Mouse (Mus musculus): ENCODE data around the gene B4galnt2. TPM values are rescaled to one million over a fixed set of nuclear protein-coding genes. Genes with fewer than 3 reads are reported as not detected.

The B4galnt2 gene
- 31.1 TPM for polyA plus RNA-seq (2014; fragmentation: Illumina TruSeq; extraction: RNeasy Lipid Tissue Mini Kit (QIAGEN cat#74804); ENCODE audit: low read depth, low replicate concordance)

DNA sequence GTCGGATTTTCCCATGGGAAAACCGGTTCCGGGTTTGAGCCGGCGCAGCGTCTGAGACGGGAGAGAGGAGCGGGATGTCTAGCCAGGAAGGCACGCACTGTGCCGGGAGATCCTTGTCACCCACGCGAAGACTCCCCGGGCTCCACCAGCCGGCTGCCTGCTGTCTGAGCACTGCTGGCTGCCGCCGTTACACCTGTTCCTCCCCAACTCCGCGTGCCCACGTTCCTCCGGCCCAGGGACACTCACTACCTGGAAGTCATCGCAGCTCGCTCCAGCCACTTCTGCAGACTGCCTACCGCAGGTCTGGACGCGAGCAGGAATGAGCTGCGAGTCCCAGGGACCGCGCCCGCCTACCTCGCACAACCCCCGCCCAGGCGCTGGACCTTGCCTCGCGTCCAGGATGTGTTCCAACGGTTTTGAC is at the start of gene B4galnt2:
Gene B4galnt2 (minus strand): TSS at position 321 of the 421 bp plus-strand sequence.

DNA sequence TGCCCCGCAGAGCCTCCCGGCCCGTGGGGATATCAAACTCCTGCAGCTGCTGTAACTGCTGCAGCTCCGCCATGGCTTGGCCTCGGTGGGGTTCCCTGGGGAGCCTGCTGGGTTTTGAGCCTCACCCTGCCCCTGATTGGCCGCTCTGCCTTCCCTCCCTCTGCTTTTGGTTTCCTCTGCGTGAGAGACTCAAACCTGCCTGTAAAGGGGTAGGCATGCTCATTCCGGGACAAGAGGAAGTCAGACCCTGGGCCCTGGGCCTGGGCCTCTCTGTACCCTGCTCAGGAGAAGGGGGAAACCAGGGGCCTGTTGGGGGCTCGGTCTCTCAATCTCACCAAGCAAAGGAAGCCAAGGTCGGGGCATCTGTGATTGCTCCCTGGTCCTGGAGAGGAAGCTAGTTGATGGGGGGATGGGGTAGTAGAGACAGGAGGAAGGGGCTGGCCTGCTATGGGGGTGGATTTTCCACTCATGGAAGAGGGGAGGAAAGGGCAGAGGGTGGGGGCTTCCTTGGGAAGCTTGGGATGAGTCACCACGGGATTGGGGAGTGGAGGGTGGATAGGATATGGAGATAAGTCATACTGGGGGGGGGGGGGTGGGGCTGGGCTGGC is 72.5 kb downstream of the B4galnt2 start, which contains the start of gene Abi3:
Gene Abi3 (minus strand): TSS at position 403 of the 608 bp plus-strand sequence.

DNA sequence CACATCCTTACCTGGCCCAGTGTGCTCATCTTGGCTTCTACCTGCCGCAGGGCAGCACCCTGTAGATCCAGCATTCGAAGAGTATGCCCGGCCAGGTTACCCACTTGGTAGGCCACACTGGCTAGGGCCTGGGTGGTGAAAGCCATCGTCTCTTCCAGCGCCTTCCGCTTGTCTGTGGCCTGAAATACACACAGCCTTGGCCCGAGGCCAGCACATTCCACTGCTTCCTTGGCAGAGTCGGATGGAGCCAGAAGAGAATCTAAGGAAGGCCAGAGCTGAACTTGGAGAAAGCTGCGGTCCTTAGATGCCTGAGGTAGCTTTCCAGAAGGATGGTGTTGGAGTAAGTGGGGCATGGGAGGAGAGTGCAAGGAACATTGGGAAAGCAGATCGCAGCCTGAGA is 77.6 kb downstream of the B4galnt2 start, which contains the start of gene Gngt2:
Gene Gngt2 (plus strand): TSS at position 158 of the 400 bp plus-strand sequence.

DNA sequence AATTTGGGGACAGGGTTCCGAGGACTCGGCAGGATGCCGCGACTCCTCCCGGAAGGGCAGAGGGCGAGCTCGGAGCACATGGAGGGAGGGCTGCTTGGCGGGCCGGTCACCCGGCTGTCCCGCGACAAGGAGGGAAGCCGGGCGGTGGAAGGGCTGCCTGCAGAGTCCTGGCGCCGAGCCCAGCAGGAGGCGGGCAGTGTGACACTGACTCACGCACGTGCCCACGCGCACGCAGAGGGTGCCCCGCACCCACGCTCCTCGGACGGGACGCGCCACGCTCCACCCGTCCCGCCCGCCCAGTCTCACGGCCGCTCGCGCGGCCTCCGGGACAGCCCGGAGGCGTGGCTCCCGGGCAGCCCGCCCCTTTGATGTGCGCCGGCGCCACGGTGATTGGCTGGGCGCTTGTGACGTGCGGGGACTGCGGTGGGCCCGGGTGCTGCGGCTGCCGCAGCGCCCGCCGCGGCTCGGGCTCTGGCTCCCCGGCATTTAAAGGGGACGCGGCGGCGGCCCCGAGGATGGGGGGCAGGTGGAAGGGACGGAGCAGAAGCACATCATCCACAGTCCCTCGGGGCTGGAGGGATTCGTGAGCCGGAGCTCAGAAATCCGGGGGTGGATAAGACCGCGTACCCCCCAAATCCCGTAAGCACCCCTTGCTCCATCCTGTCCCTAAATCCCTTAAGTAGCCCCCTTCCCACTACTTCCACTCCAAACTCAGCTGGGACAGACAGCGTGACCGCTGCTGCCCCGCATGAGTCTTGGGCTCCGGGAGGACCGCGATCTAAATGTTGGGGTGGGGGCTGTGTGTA is 90.4 kb downstream of the B4galnt2 start, which contains the start of gene Phospho1:
Gene Phospho1 (plus strand): TSS at position 429 of the 806 bp plus-strand sequence.

Other genes starting within 250 kb of the B4galnt2 start
- gene Phb, start 247.9 kb downstream of the B4galnt2 start, polyA plus RNA-seq (2014; fragmentation: Illumina TruSeq; extraction: RNeasy Lipid Tissue Mini Kit (QIAGEN cat#74804); ENCODE audit: low read depth, low replicate concordance), result 161 TPM
- 15.8 TPM for gene Zfp652, start 202.2 kb downstream of the B4galnt2 start, polyA plus RNA-seq (2014; fragmentation: Illumina TruSeq; extraction: RNeasy Lipid Tissue Mini Kit (QIAGEN cat#74804); ENCODE audit: low read depth, low replicate concordance)
- gene B130006D01Rik, start 191.3 kb downstream of the B4galnt2 start, polyA plus RNA-seq (2014; fragmentation: Illumina TruSeq; extraction: RNeasy Lipid Tissue Mini Kit (QIAGEN cat#74804); ENCODE audit: low read depth, low replicate concordance), result not detected
- gene Phospho1, start 90.4 kb downstream of the B4galnt2 start, polyA plus RNA-seq (2014; fragmentation: Illumina TruSeq; extraction: RNeasy Lipid Tissue Mini Kit (QIAGEN cat#74804); ENCODE audit: low read depth, low replicate concordance), result 14.7 TPM
- 15.3 TPM for gene Gngt2, start 77.7 kb downstream of the B4galnt2 start, polyA plus RNA-seq (2014; fragmentation: Illumina TruSeq; extraction: RNeasy Lipid Tissue Mini Kit (QIAGEN cat#74804); ENCODE audit: low read depth, low replicate concordance)
- 4.9 TPM for gene Abi3, start 72.4 kb downstream of the B4galnt2 start, polyA plus RNA-seq (2014; fragmentation: Illumina TruSeq; extraction: RNeasy Lipid Tissue Mini Kit (QIAGEN cat#74804); ENCODE audit: low read depth, low replicate concordance)
- gene Igf2bp1, start 91.0 kb upstream of the B4galnt2 start, polyA plus RNA-seq (2014; fragmentation: Illumina TruSeq; extraction: RNeasy Lipid Tissue Mini Kit (QIAGEN cat#74804); ENCODE audit: low read depth, low replicate concordance), result 0.46 TPM
- gene Gip, start 109.7 kb upstream of the B4galnt2 start, polyA plus RNA-seq (2014; fragmentation: Illumina TruSeq; extraction: RNeasy Lipid Tissue Mini Kit (QIAGEN cat#74804); ENCODE audit: low read depth, low replicate concordance), result not detected
- gene Snf8, start 120.0 kb upstream of the B4galnt2 start, polyA plus RNA-seq (2014; fragmentation: Illumina TruSeq; extraction: RNeasy Lipid Tissue Mini Kit (QIAGEN cat#74804); ENCODE audit: low read depth, low replicate concordance), result 81.1 TPM
- gene Ube2z, start 150.5 kb upstream of the B4galnt2 start, polyA plus RNA-seq (2014; fragmentation: Illumina TruSeq; extraction: RNeasy Lipid Tissue Mini Kit (QIAGEN cat#74804); ENCODE audit: low read depth, low replicate concordance), result 99.9 TPM
- gene Atp5g1, start 160.8 kb upstream of the B4galnt2 start, polyA plus RNA-seq (2014; fragmentation: Illumina TruSeq; extraction: RNeasy Lipid Tissue Mini Kit (QIAGEN cat#74804); ENCODE audit: low read depth, low replicate concordance), result 395 TPM
- not detected for gene Calcoco2, start 197.1 kb upstream of the B4galnt2 start, polyA plus RNA-seq (2014; fragmentation: Illumina TruSeq; extraction: RNeasy Lipid Tissue Mini Kit (QIAGEN cat#74804); ENCODE audit: low read depth, low replicate concordance)
- gene Ttll6, start 218.9 kb upstream of the B4galnt2 start, polyA plus RNA-seq (2014; fragmentation: Illumina TruSeq; extraction: RNeasy Lipid Tissue Mini Kit (QIAGEN cat#74804); ENCODE audit: low read depth, low replicate concordance), result 2.7 TPM

All from adipose tissue, adult 10 weeks (tissue).